Mouse (Mus musculus) intestine, postnatal 0 days (tissue): ENCODE data around the gene Prom1. TPM values are rescaled to one million over a fixed set of nuclear protein-coding genes. Genes with fewer than 3 reads are reported as not detected.

Source experiments
- ATAC-seq: fragments of 200-750 bp; cut with Nextera tagmentation; 2 replicates; pipeline ENCODE4 v1.8.0; 2017; ENCODE audit warnings: mild to moderate bottlenecking, moderate TSS enrichment, moderate library complexity
- H3K27ac ChIP-seq: fragments of 300-500 bp; sonication (generic); 2 replicates; pipeline ENCODE4 v1.5.1; 2014; ENCODE audit warnings: mild to moderate bottlenecking, low read depth, low read length, moderate library complexity
- H3K27me3 ChIP-seq: fragments of 300-500 bp; sonication (generic); replicated peaks from 2 replicates; pipeline ENCODE4 v1.6.1; 2014; ENCODE audit warnings: low read length, mixed read lengths; ENCODE audit not compliant: control insufficient read depth, insufficient read depth
- H3K36me3 ChIP-seq: fragments of 300-500 bp; sonication (generic); 2 replicates; pipeline ENCODE4 v1.6.1; 2014; ENCODE audit warnings: mild to moderate bottlenecking, moderate library complexity; ENCODE audit not compliant: control insufficient read depth, insufficient read depth
- H3K4me1 ChIP-seq: fragments of 300-500 bp; sonication (generic); replicated peaks from 2 replicates; pipeline ENCODE4 v1.6.1; 2014; ENCODE audit warnings: antibody characterized with exemption, low read length, mixed read lengths; ENCODE audit not compliant: control insufficient read depth, insufficient read depth
- H3K4me2 ChIP-seq: fragments of 300-500 bp; sonication (generic); replicated peaks from 2 replicates; pipeline ENCODE4 v1.6.1; 2014; ENCODE audit warnings: low read depth, mild to moderate bottlenecking, moderate library complexity
- H3K4me3 ChIP-seq: fragments of 300-500 bp; sonication (generic); 2 replicates; pipeline ENCODE4 v1.5.1; 2014; ENCODE audit warnings: low read depth, low read length
- H3K9ac ChIP-seq: fragments of 300-500 bp; sonication (generic); 2 replicates; pipeline ENCODE4 v1.6.1; 2014; ENCODE audit warnings: mild to moderate bottlenecking, low read depth, low read length
- H3K9me3 ChIP-seq: fragments of 300-500 bp; sonication (generic); 2 replicates; pipeline ENCODE4 v1.6.1; 2016; ENCODE audit warnings: mixed run types; ENCODE audit not compliant: control insufficient read depth
- CTCF ChIP-seq: sonication (generic); IDR thresholded peaks from 2 replicates; pipeline ENCODE4 v1.5.1; 2016; ENCODE audit warnings: low read depth, mild to moderate bottlenecking, control low read depth, antibody characterized with exemption, moderate library complexity
- WGBS: fragments of 180-500 bp; shearing (Covaris S2); extraction: QIAGEN DNeasy Blood & Tissue Kit; methylation state at CpG from one replicate; pipeline ENCODE4 v1.1.7; 2014; 5-methylcytosine and 5-hydroxymethylcytosine counted together
- polyA plus RNA-seq: library from polyadenylated mRNA; unstranded; fragments of >200 nt; fragmentation: Nextera tagmentation; extraction: Ambion mirVana; gene quantifications from 2 replicates; pipeline ENCODE4 v1.2.1, GENCODE M21; 2015

The Prom1 gene
- polyA plus RNA-seq, 1 experiment from 2014 or later = 14.0 TPM

DNA sequence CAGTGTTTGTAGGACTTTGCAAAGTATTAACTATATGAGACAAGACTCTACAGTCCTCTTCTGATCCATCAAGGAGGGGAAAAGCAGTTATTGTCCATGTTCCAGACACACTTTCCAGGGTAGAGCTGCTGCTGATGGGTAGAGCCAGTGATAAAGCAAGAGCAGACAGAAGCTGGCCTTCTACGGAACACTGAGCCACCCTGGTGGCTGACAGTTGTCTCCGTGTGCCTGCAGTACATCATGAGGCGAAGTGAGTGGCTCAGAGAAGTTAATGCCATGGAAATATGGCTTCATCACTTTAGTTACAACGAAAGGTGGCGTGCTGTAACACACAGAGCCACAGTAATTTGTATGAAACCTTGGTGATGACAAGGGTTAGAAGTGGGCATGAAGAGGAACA, 112.8 kb downstream of the Prom1 start:
- 67% methylated on average over 5 of the region's 5 CpGs for WGBS
- peak; percentile 60; the same call in 1 of the 2 replicates for ATAC-seq
- H3K4me2 ChIP-seq = no peak overlapping the region
- no peaks in the 10 kb centered on the region for H3K27me3 ChIP-seq
- no peaks in the 10 kb centered on the region for H3K9me3 ChIP-seq
- no peaks in the 10 kb centered on the region for H3K4me1 ChIP-seq
- no peaks in the 10 kb centered on the region for H3K36me3 ChIP-seq
- TF ChIP-seq CTCF = peak; percentile 79
- no peak overlapping the region for H3K27ac ChIP-seq
- no peak overlapping the region for H3K4me3 ChIP-seq
- H3K9ac ChIP-seq = no peak overlapping the region

DNA sequence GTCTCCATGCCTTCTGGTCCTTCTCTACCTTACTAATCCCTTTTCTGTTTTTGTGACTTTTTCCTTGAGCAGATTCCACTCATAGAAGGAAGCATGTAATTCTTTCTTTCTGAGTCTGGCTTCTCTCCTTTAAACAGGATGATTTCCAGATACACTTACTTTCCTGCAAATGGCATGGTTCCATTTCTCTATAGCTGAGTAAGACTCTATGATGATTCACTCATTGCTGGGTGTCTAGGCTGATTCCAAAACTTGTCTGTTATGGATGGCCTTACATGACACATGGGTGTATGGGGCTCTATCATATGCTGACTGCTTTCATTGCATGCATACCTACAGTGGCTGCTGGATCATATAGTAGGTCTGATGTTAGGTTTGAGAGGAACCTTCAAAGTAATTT, 115.6 kb downstream of the Prom1 start:
- no peaks in the 10 kb centered on the region for H3K4me1 ChIP-seq
- H3K36me3 ChIP-seq = no peaks in the 10 kb centered on the region
- H3K9me3 ChIP-seq = no peaks in the 10 kb centered on the region
- H3K9ac ChIP-seq = no peak overlapping the region
- no peak overlapping the region for H3K4me3 ChIP-seq
- H3K27me3 ChIP-seq = no peaks in the 10 kb centered on the region
- H3K4me2 ChIP-seq = no peak overlapping the region
- H3K27ac ChIP-seq = no peak overlapping the region
- TF ChIP-seq CTCF = no peak
- no peak for ATAC-seq

- 54% methylated on average over 1 of the region's 1 CpGs for WGBS
- H3K4me1 ChIP-seq = no peaks in the 10 kb centered on the region; the same call in 1 of the 2 replicates
- no peaks in the 10 kb centered on the region for H3K36me3 ChIP-seq
- no peak for ATAC-seq
- H3K9ac ChIP-seq = no peak overlapping the region
- H3K4me2 ChIP-seq = no peak overlapping the region
- no peak overlapping the region for H3K4me3 ChIP-seq
- no peak for TF ChIP-seq CTCF
- no peaks in the 10 kb centered on the region for H3K27me3 ChIP-seq
- no peaks in the 10 kb centered on the region for H3K9me3 ChIP-seq
- no peak overlapping the region for H3K27ac ChIP-seq
Measured at GRCm38 (mm10) chr5:43982896-43983295, 118.9 kb downstream of the Prom1 start.

DNA sequence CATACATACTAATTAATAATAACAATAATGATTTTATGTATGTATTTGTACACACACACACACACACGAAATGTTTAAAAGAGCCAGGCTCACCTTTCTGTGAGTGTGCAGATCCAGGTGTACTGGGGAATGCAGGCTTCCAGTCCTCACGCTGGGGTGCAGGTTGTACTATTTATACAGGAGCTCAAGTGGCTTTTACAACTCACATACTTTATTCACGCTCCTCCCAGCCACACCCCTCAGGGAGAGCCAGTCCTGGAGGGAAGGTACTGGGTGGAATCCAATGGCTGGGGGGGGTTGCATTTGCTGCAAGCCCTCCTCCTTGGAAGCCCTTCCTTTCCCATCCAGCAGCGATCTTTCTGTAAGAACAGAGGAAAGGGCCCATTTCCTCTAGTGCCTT, 120.2 kb downstream of the Prom1 start, which contains the start of gene Fgfbp1:
Gene Fgfbp1, minus strand, starts transcription at position 160 of the 400 bp plus-strand sequence.
- peak within 1 kb of the TSS; percentile 7 for H3K4me3 ChIP-seq
- H3K27me3 ChIP-seq = no peaks in the 10 kb centered on the region
- no peaks in the 10 kb centered on the region; the same call in 1 of the 2 replicates for H3K4me1 ChIP-seq
- H3K36me3 ChIP-seq = no peaks in the 10 kb centered on the region
- no peaks in the 10 kb centered on the region for H3K9me3 ChIP-seq
- H3K9ac ChIP-seq = no peak within 1 kb of the TSS
- ATAC-seq = peak; percentile 80
- no peak for TF ChIP-seq CTCF
- peak within 1 kb of the TSS; percentile 43 for H3K4me2 ChIP-seq
- H3K27ac ChIP-seq = no peak within 1 kb of the TSS
- 10% methylated on average over 4 of the region's 4 CpGs for WGBS

GRCm38 (mm10) chr5:43980397-43980796, 121.4 kb downstream of the Prom1 start:
- TF ChIP-seq CTCF = no peak
- 0 out of 2 replicates have a peak, but pooled peaks have one; percentile 31 for ATAC-seq
- no peak overlapping the region for H3K9ac ChIP-seq
- H3K4me3 ChIP-seq = peak overlapping the region; percentile 7
- H3K36me3 ChIP-seq = no peaks in the 10 kb centered on the region
- H3K27me3 ChIP-seq = no peaks in the 10 kb centered on the region
- no peaks in the 10 kb centered on the region; the same call in 1 of the 2 replicates for H3K4me1 ChIP-seq
- no peak overlapping the region for H3K27ac ChIP-seq
- no peaks in the 10 kb centered on the region for H3K9me3 ChIP-seq
- 49% methylated on average over 2 of the region's 2 CpGs for WGBS
- peak overlapping the region; percentile 43 for H3K4me2 ChIP-seq

DNA sequence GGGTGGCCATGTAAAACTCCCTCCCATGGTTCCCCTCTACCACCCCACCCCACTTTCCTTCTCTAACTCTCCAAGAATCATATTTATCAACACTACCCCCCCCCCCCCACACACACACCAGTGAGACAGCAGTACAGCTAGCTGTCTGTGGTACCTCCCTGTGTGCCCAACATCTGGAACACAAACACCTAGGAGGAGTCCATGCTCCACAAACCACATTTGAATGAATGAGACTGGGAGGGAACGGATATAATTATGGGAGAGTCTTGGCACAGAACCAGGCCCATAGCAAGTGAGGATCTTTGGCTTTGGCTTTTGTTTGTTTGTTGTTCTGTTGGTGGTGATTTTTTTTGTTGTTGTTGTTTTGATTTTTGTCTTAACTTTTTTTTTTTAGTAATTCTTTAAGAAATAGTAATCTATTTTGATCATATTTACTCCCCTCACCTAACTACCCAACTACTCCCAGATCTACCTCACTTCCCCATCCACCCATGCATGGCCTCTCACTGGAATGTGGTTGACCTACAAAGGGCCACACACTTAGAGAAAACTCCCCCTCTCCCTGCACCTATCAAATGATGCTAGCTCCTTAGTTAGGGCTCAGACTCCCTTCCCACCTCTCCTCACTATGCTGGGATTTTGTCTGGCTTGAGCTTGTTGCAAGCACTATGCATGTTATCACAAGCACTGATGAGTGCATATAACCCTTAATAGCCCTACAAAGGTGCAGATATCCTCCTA, 124.8 kb downstream of the Prom1 start:
- 36% methylated on average over 1 of the region's 1 CpGs for WGBS
- no peak overlapping the region for H3K4me3 ChIP-seq
- no peaks in the 10 kb centered on the region for H3K27me3 ChIP-seq
- no peak for ATAC-seq
- no peaks in the 10 kb centered on the region for H3K9me3 ChIP-seq
- H3K4me2 ChIP-seq = no peak overlapping the region
- no peak for TF ChIP-seq CTCF
- H3K4me1 ChIP-seq = no peaks in the 10 kb centered on the region; the same call in 1 of the 2 replicates
- H3K27ac ChIP-seq = no peak overlapping the region
- no peaks in the 10 kb centered on the region for H3K36me3 ChIP-seq
- H3K9ac ChIP-seq = no peak overlapping the region
